Mouse (Mus musculus): Measurements from ENCODE around the gene Cdc42se1. TPM values are rescaled to one million over a fixed set of nuclear protein-coding genes. Genes with fewer than 3 reads are reported as not detected.
"Not testable (repeated sequence)": the region's sequence is repeated elsewhere in the genome, so short reads cannot be mapped to it uniquely, and the experiment has no call there.

Cdc42se1 gene
- 10 to 100 TPM; 73.5 to 83.9 TPM for total RNA-seq (2021)

GRCm38 (mm10) chr3:95228148-95228893 is at the start of gene Cdc42se1:
Gene Cdc42se1, plus strand, starts transcription at chr3:95228732.
- DNase-seq (ENCODE audit: extremely low spot score in 1 of 2, low spot score in 1 of 2), result peak; percentile 77 to 82

- DNase-seq (ENCODE audit: extremely low spot score in 1 of 2, low spot score in 1 of 2), result no peak
Measured at GRCm38 (mm10) chr3:95178948-95179347, 49.6 kb upstream of the Cdc42se1 start.

- DNase-seq (ENCODE audit: extremely low spot score in 1 of 2, low spot score in 1 of 2), result no peak
Measured at GRCm38 (mm10) chr3:95179890-95180289, 48.6 kb upstream of the Cdc42se1 start.

- no peak for DNase-seq (ENCODE audit: extremely low spot score in 1 of 2, low spot score in 1 of 2)
Measured at GRCm38 (mm10) chr3:95181841-95182240, 46.7 kb upstream of the Cdc42se1 start.

- no peak for DNase-seq (ENCODE audit: extremely low spot score in 1 of 2, low spot score in 1 of 2)
Measured at GRCm38 (mm10) chr3:95184796-95185577, 43.5 kb upstream of the Cdc42se1 start.

GRCm38 (mm10) chr3:95186100-95186499 is 42.4 kb upstream of the Cdc42se1 start:
- DNase-seq (ENCODE audit: extremely low spot score in 1 of 2, low spot score in 1 of 2), result no peak

GRCm38 (mm10) chr3:95186888-95187287 is 41.6 kb upstream of the Cdc42se1 start:
- no peak for DNase-seq (ENCODE audit: extremely low spot score in 1 of 2, low spot score in 1 of 2)

GRCm38 (mm10) chr3:95194721-95195135 is 33.8 kb upstream of the Cdc42se1 start:
- no peak for DNase-seq (ENCODE audit: extremely low spot score in 1 of 2, low spot score in 1 of 2)

- DNase-seq (ENCODE audit: extremely low spot score in 1 of 2, low spot score in 1 of 2), result no peak
Measured at GRCm38 (mm10) chr3:95195772-95196171, 32.8 kb upstream of the Cdc42se1 start.

GRCm38 (mm10) chr3:95199101-95199500 is 29.4 kb upstream of the Cdc42se1 start:
- DNase-seq (ENCODE audit: extremely low spot score in 1 of 2, low spot score in 1 of 2), result no peak

- DNase-seq (ENCODE audit: extremely low spot score in 1 of 2, low spot score in 1 of 2), result no peak
Measured at GRCm38 (mm10) chr3:95200132-95200531, 28.4 kb upstream of the Cdc42se1 start.

- no peak for DNase-seq (ENCODE audit: extremely low spot score in 1 of 2, low spot score in 1 of 2)
Measured at GRCm38 (mm10) chr3:95200562-95200961, 28.0 kb upstream of the Cdc42se1 start.

- no peak for DNase-seq (ENCODE audit: extremely low spot score in 1 of 2, low spot score in 1 of 2)
Measured at GRCm38 (mm10) chr3:95203880-95204279, 24.7 kb upstream of the Cdc42se1 start.

GRCm38 (mm10) chr3:95208286-95208685 is 20.2 kb upstream of the Cdc42se1 start:
- DNase-seq (ENCODE audit: extremely low spot score in 1 of 2, low spot score in 1 of 2), result no peak

GRCm38 (mm10) chr3:95210585-95210984 is 17.9 kb upstream of the Cdc42se1 start:
- DNase-seq (ENCODE audit: extremely low spot score in 1 of 2, low spot score in 1 of 2), result no peak

- DNase-seq (ENCODE audit: extremely low spot score in 1 of 2, low spot score in 1 of 2), result not testable (repeated sequence)
Measured at GRCm38 (mm10) chr3:95212889-95213608, 15.5 kb upstream of the Cdc42se1 start.

- no peak for DNase-seq (ENCODE audit: extremely low spot score in 1 of 2, low spot score in 1 of 2)
Measured at GRCm38 (mm10) chr3:95213609-95213975, 14.9 kb upstream of the Cdc42se1 start.

- DNase-seq (ENCODE audit: extremely low spot score in 1 of 2, low spot score in 1 of 2), result no peak
Measured at GRCm38 (mm10) chr3:95216655-95217254, 11.8 kb upstream of the Cdc42se1 start.

GRCm38 (mm10) chr3:95217255-95218134 is 11.0 kb upstream of the Cdc42se1 start, which contains the start of gene Gabpb2:
Gene Gabpb2, minus strand, starts transcription at chr3:95217916.
- DNase-seq (ENCODE audit: extremely low spot score in 1 of 2, low spot score in 1 of 2), result peak; percentile 84 to 96

Data from layer of hippocampus, postnatal 25 days (tissue).